Mouse (Mus musculus) mouse trophoblast stem cell (cell line): ENCODE data around the gene Trim28.

Experiments
- in situ Hi-C, 2 experiments: fragments of 300-500 bp; cut with MseI, MboI; formaldehyde crosslinking; loops; 2 replicates in 1 of 2; 3 replicates in 1 of 2; pipeline ENCODE4 v1.15.1; 2025

Gene Trim28

DNA sequence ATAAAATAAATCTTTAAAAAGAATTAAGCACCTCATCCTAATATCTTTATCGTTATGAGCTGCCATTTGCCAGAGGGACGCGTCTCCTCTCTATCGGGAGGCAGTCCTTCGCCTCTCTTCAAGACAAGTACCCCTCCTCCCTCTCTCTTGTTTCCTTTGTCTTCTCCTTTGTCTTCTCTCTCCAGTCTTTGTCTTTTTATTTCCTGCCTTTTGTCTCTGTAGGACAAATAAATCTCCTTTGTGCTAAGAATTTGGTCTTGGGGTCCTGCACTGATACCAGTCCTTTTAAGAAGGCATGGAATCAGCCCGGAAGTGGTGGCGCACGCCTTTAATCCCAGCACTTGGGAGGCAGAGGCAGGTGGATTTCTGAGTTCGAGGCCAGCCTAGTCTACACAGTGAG is 60.6 kb downstream of the Trim28 start:
- in situ Hi-C loops = loop anchor here in 1 of 2 experiments (25.0 kb wide), 1 partner anchor 453 kb away; no protein-coding TSS in a partner anchor

DNA sequence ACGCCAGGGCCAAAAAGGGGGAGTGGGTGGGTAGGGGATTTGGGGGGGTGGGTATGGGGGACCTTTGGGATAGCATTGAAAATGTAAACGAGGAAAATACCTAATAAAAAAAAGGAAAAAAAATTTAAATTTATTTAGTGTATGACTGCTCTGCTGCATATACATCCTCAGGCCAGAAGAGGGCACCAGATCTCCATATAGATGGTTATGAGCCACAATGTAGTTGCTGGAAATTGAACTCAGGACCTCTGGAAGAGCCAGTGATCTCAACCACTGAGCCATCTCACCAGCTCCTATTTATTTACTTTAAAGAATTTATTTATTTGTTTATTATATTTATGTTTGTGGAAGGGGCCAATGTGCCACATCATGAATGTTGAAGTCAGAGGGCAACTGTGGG is 64.5 kb downstream of the Trim28 start:
- in situ Hi-C loops = loop anchor here in 1 of 2 experiments (25.0 kb wide), 1 partner anchor 449 kb away; no protein-coding TSS in a partner anchor

DNA sequence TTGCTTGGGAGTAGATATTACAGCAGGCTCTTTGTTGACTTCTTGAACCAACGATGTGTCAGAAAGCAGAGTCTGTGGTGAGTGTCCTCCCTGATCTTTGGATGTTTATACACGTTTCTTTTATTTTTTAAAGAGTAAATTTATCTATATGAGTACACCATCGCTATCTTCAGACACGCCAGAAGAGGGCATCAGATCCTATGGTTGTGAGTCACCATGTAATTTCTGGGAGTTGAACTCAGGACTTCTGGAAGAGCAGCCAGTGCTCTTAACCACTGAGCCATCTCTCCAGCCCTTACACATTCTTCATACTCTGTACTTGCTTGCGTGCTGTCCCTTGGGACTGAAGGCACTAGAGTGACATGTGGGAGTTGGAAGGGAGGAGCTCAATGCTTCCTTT is 73.4 kb downstream of the Trim28 start:
- in situ Hi-C loops = loop anchor here (5.0 to 25.0 kb wide), 3 partner anchors 213 to 445 kb away; no protein-coding TSS in a partner anchor
